Mouse (Mus musculus) olfactory bulb, adult 2 months (tissue): ENCODE data around the gene Hcrtr2.

ENCODE experiments used
- CTCF ChIP-seq: fragments of 200-500 bp; IDR thresholded peaks from 2 replicates; pipeline ENCODE4 v1.5.1; 2012; ENCODE audit warnings: low read depth, mild to moderate bottlenecking, low read length, moderate library complexity; ENCODE audit not compliant: insufficient read depth
- POLR2A ChIP-seq: fragments of 200-500 bp; IDR thresholded peaks from 2 replicates; pipeline ENCODE4 v1.6.1; 2012; ENCODE audit warnings: mild to moderate bottlenecking, low read depth, low read length, moderate library complexity; ENCODE audit not compliant: insufficient read depth

DNA sequence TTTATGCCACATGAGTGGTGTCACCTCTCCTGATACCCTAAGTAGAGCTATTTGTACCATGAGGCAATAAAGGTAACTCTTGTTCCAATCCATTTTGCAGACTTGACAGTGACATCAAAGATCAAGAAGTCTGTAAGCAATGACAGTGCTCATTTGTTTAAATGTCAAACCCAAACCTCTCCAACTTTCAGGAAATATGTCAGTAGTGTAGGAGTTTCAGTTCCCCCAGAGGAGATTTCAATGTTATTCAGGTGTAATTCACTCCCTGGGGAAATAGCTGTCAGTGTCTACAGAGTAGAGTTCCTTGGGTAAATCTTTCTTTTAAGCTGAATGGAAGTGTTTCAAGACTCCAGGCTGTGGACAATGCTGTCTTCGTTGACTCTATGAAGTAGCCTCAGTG is 2.9 kb downstream of the Hcrtr2 start:
- TF ChIP-seq POLR2A: no peak
- no peak for TF ChIP-seq CTCF
